Mouse (Mus musculus) lung, postnatal 0 days (tissue): ENCODE measurements around the gene Map3k12.

Source experiments
- CTCF ChIP-seq: IDR thresholded peaks from 2 replicates; pipeline ENCODE4 v1.5.1; 2016; ENCODE audit warnings: antibody characterized with exemption, mild to moderate bottlenecking
- EP300 ChIP-seq: IDR thresholded peaks from 2 replicates; pipeline ENCODE4 v1.6.1; 2016; ENCODE audit warnings: antibody characterized with exemption, mild to moderate bottlenecking, control low read depth

- peak; percentile 9; the same call in 1 of the 2 replicates for TF ChIP-seq CTCF
- TF ChIP-seq EP300 = no peak
Observed at GRCm38 (mm10) chr15:102505073-102505769, 11.6 kb downstream of the Map3k12 start.
